Mouse (Mus musculus): ENCODE measurements around the gene Mrc2.

The Mrc2 gene

GRCm38 (mm10) chr11:105388636-105389035 lies 96.2 kb downstream of the Mrc2 start:
- no peak for DNase-seq (ENCODE audit: low spot score in 2 of 2)

GRCm38 (mm10) chr11:105390290-105390689 lies 97.8 kb downstream of the Mrc2 start:
- DNase-seq (ENCODE audit: low spot score in 2 of 2) = no peak

All from thymus, postnatal 10 days (tissue).